Mouse (Mus musculus): ENCODE measurements around the gene A830005F24Rik.
A peak's percentile ranks its signal among the peaks of the same experiment; 100 is the strongest.

- no peak for TF ChIP-seq CTCF (IDR thresholded peaks at IDR 0.05; ENCODE audit: borderline replicate concordance, insufficient read depth, low read depth, low read length)
- TF ChIP-seq POLR2A (IDR thresholded peaks at IDR 0.05; ENCODE audit: borderline replicate concordance, insufficient read depth, low read length), result peak; percentile 72; the same call in 1 of the 2 replicates
These were observed 39.1 kb downstream of the A830005F24Rik start for GRCm38 (mm10) chr13:48552181-48553090.
